Mouse (Mus musculus): ENCODE data around the gene Kif6. TPM values are rescaled to one million over a fixed set of nuclear protein-coding genes. Genes with fewer than 3 reads are reported as not detected.

The Kif6 gene
- polyA plus RNA-seq, 2 experiments: 1.1 TPM

- Histone ChIP-seq H3K4me2 (replicated peaks; ENCODE audit: low read depth, low read length, severe bottlenecking) (no peak overlapping the region), H3K4me3 (replicated peaks; ENCODE audit: low read length) (no peak overlapping the region), H3K27me3 (ENCODE audit: control insufficient read depth, insufficient read depth, low read length) (no peaks in the 10 kb centered on the region), H3K4me1 (ENCODE audit: control insufficient read depth, insufficient read depth, low read length) (no peaks in the 10 kb centered on the region), H3K9ac (ENCODE audit: low read depth, low read length, severe bottlenecking) (no peak overlapping the region), H3K27ac (replicated peaks; ENCODE audit: low read depth, low read length) (no peak overlapping the region), H3K36me3 (ENCODE audit: control insufficient read depth, insufficient read depth, low read length) (no peaks in the 10 kb centered on the region), H3K9me3 (ENCODE audit: control insufficient read depth, low read length) (no peaks in the 10 kb centered on the region)
- no peak for DNase-seq (ENCODE audit: low spot score)
- 76% methylated on average over 13 of the region's 13 CpGs for WGBS
- TF ChIP-seq POLR2A (IDR thresholded peaks at IDR 0.05; ENCODE audit: borderline replicate concordance, extremely low read depth, insufficient read depth, insufficient read length): no peak
- ATAC-seq (ENCODE audit: low FRiP score, low read depth): no peak
Measured at GRCm38 (mm10) chr17:49627011-49627794, 12.3 kb downstream of the Kif6 start.

GRCm38 (mm10) chr17:49628875-49629274, 13.9 kb downstream of the Kif6 start:
- WGBS: 89% methylated on average over 8 of the region's 8 CpGs
- no peak for ATAC-seq (ENCODE audit: low FRiP score, low read depth)

GRCm38 (mm10) chr17:49633041-49633440, 18.1 kb downstream of the Kif6 start:
- Histone ChIP-seq H3K27me3 (ENCODE audit: control insufficient read depth, insufficient read depth, low read length) (no peaks in the 10 kb centered on the region), H3K9me3 (ENCODE audit: control insufficient read depth, low read length) (no peaks in the 10 kb centered on the region), H3K4me1 (ENCODE audit: control insufficient read depth, insufficient read depth, low read length) (no peaks in the 10 kb centered on the region), H3K4me2 (replicated peaks; ENCODE audit: low read depth, low read length, severe bottlenecking) (no peak overlapping the region), H3K9ac (ENCODE audit: low read depth, low read length, severe bottlenecking) (no peak overlapping the region), H3K4me3 (replicated peaks; ENCODE audit: low read length) (no peak overlapping the region), H3K27ac (replicated peaks; ENCODE audit: low read depth, low read length) (no peak overlapping the region), H3K36me3 (ENCODE audit: control insufficient read depth, insufficient read depth, low read length) (no peaks in the 10 kb centered on the region)
- TF ChIP-seq POLR2A (IDR thresholded peaks at IDR 0.05; ENCODE audit: borderline replicate concordance, extremely low read depth, insufficient read depth, insufficient read length): no peak
- 47% methylated on average over 8 of the region's 8 CpGs for WGBS
- DNase-seq (ENCODE audit: low spot score) (no peak), ATAC-seq (ENCODE audit: low FRiP score, low read depth) (no peak)

More at GRCm38 (mm10) chr17:49628875-49629274, 13.9 kb downstream of the Kif6 start:
- Histone ChIP-seq H3K27ac (replicated peaks; ENCODE audit: low read depth, low read length) (no peak overlapping the region), H3K4me1 (ENCODE audit: control insufficient read depth, insufficient read depth, low read length) (no peaks in the 10 kb centered on the region), H3K4me2 (replicated peaks; ENCODE audit: low read depth, low read length, severe bottlenecking) (no peak overlapping the region), H3K9ac (ENCODE audit: low read depth, low read length, severe bottlenecking) (no peak overlapping the region), H3K9me3 (ENCODE audit: control insufficient read depth, low read length) (no peaks in the 10 kb centered on the region), H3K27me3 (ENCODE audit: control insufficient read depth, insufficient read depth, low read length) (no peaks in the 10 kb centered on the region), H3K36me3 (ENCODE audit: control insufficient read depth, insufficient read depth, low read length) (no peaks in the 10 kb centered on the region), H3K4me3 (replicated peaks; ENCODE audit: low read length) (no peak overlapping the region)
- no peak for DNase-seq (ENCODE audit: low spot score)
- no peak for TF ChIP-seq POLR2A (IDR thresholded peaks at IDR 0.05; ENCODE audit: borderline replicate concordance, extremely low read depth, insufficient read depth, insufficient read length)

- no peak for ATAC-seq (ENCODE audit: low FRiP score, low read depth)
- H3K4me1 ChIP-seq (ENCODE audit: control insufficient read depth, insufficient read depth, low read length): no peaks in the 10 kb centered on the region
- H3K9ac ChIP-seq (ENCODE audit: low read depth, low read length, severe bottlenecking): no peak overlapping the region
- no peak overlapping the region for H3K4me3 ChIP-seq (replicated peaks; ENCODE audit: low read length)
- WGBS: 81% methylated on average over 6 of the region's 6 CpGs
- no peak overlapping the region for H3K4me2 ChIP-seq (replicated peaks; ENCODE audit: low read depth, low read length, severe bottlenecking)
- H3K27ac ChIP-seq (replicated peaks; ENCODE audit: low read depth, low read length): no peak overlapping the region
- no peaks in the 10 kb centered on the region for H3K9me3 ChIP-seq (ENCODE audit: control insufficient read depth, low read length)
- TF ChIP-seq POLR2A (IDR thresholded peaks at IDR 0.05; ENCODE audit: borderline replicate concordance, extremely low read depth, insufficient read depth, insufficient read length): no peak
- H3K27me3 ChIP-seq (ENCODE audit: control insufficient read depth, insufficient read depth, low read length): no peaks in the 10 kb centered on the region
- H3K36me3 ChIP-seq (ENCODE audit: control insufficient read depth, insufficient read depth, low read length): no peaks in the 10 kb centered on the region
- DNase-seq (ENCODE audit: low spot score): no peak
Measured at GRCm38 (mm10) chr17:49641903-49642302, 27.0 kb downstream of the Kif6 start.

GRCm38 (mm10) chr17:49642336-49642735, 27.4 kb downstream of the Kif6 start:
- WGBS: 91% methylated on average over 8 of the region's 8 CpGs
- no peaks in the 10 kb centered on the region for H3K27me3 ChIP-seq (ENCODE audit: control insufficient read depth, insufficient read depth, low read length)
- DNase-seq (ENCODE audit: low spot score) (no peak), ATAC-seq (ENCODE audit: low FRiP score, low read depth) (no peak)
- H3K27ac ChIP-seq (replicated peaks; ENCODE audit: low read depth, low read length): no peak overlapping the region
- no peak overlapping the region for H3K9ac ChIP-seq (ENCODE audit: low read depth, low read length, severe bottlenecking)
- no peak for TF ChIP-seq POLR2A (IDR thresholded peaks at IDR 0.05; ENCODE audit: borderline replicate concordance, extremely low read depth, insufficient read depth, insufficient read length)
- H3K9me3 ChIP-seq (ENCODE audit: control insufficient read depth, low read length): no peaks in the 10 kb centered on the region
- H3K4me3 ChIP-seq (replicated peaks; ENCODE audit: low read length): no peak overlapping the region
- H3K4me2 ChIP-seq (replicated peaks; ENCODE audit: low read depth, low read length, severe bottlenecking): no peak overlapping the region
- H3K4me1 ChIP-seq (ENCODE audit: control insufficient read depth, insufficient read depth, low read length): no peaks in the 10 kb centered on the region
- no peaks in the 10 kb centered on the region for H3K36me3 ChIP-seq (ENCODE audit: control insufficient read depth, insufficient read depth, low read length)
